7 mouse cellular contexts compared by ENCODE assay signal in genomic region chr7:79273738-79274472, GRCm38 (mm10). TPM values are rescaled to one million over a fixed set of nuclear protein-coding genes. Genes with fewer than 3 reads are reported as not detected.
DNase-seq lines count a peak whose midpoint lies in the region; ATAC-seq lines count a peak whose summit lies in the region.

No protein-coding gene starts in this region.

- peak; percentile 41 for DNase-seq in CD4-positive helper T cell, adult 2 months (ENCODE audit: low read depth, low spot score)
- peak; percentile 71 for DNase-seq in NIH3T3 (ENCODE audit: low read depth)
- no peak for DNase-seq in hindbrain, embryonic 10.5 days (ENCODE audit: low spot score)

- H3K4me3 ChIP-seq in embryonic facial prominence, embryonic 15.5 days (replicated peaks) = peak overlapping the region; percentile 80
- H3K4me3 ChIP-seq in hindbrain, embryonic 10.5 days = peak overlapping the region; percentile 92
- peak overlapping the region; percentile 81 for H3K4me3 ChIP-seq in limb, embryonic 13.5 days
- H3K4me3 ChIP-seq in neural tube, embryonic 14.5 days (ENCODE audit: low read depth, low read length) = peak overlapping the region; percentile 91

- 11% methylated on average over 15 of the region's 15 CpGs for WGBS in embryonic facial prominence, embryonic 15.5 days
- WGBS in hindbrain, embryonic 10.5 days = 26% methylated on average over 15 of the region's 15 CpGs
- WGBS in limb, embryonic 13.5 days = 13% methylated on average over 15 of the region's 15 CpGs
- WGBS in neural tube, embryonic 14.5 days = 12% methylated on average over 15 of the region's 15 CpGs

- H3K27me3 ChIP-seq in embryonic facial prominence, embryonic 15.5 days = no peaks in the 10 kb centered on the region
- H3K27me3 ChIP-seq in hindbrain, embryonic 10.5 days (ENCODE audit: insufficient read depth, poor library complexity, severe bottlenecking) = no peaks in the 10 kb centered on the region
- H3K27me3 ChIP-seq in limb, embryonic 13.5 days = no peaks in the 10 kb centered on the region
- no peaks in the 10 kb centered on the region for H3K27me3 ChIP-seq in neural tube, embryonic 14.5 days (ENCODE audit: control insufficient read depth, insufficient read depth, low read length)

- H3K9ac ChIP-seq in embryonic facial prominence, embryonic 15.5 days = peak overlapping the region; percentile 67
- H3K9ac ChIP-seq in limb, embryonic 13.5 days = peak overlapping the region; percentile 90
- peak overlapping the region; percentile 84 for H3K9ac ChIP-seq in neural tube, embryonic 14.5 days (replicated peaks; ENCODE audit: low read depth, low read length)

- H3K27ac ChIP-seq in embryonic facial prominence, embryonic 15.5 days (replicated peaks) = peak overlapping the region; percentile 78; the same call in 1 of the 2 replicates
- peak overlapping the region; percentile 93 for H3K27ac ChIP-seq in hindbrain, embryonic 10.5 days
- H3K27ac ChIP-seq in limb, embryonic 13.5 days = 0 out of 2 replicates have a peak overlapping the region, but pooled peaks have one; percentile 39
- peak overlapping the region; percentile 89 for H3K27ac ChIP-seq in neural tube, embryonic 14.5 days (ENCODE audit: low read depth, low read length)

- H3K36me3 ChIP-seq in embryonic facial prominence, embryonic 15.5 days = no peaks in the 10 kb centered on the region
- H3K36me3 ChIP-seq in hindbrain, embryonic 10.5 days = no peaks in the 10 kb centered on the region
- H3K36me3 ChIP-seq in limb, embryonic 13.5 days = no peaks in the 10 kb centered on the region
- no peaks in the 10 kb centered on the region for H3K36me3 ChIP-seq in neural tube, embryonic 14.5 days (ENCODE audit: control insufficient read depth, insufficient read depth, low read length)

- peak overlapping the region; percentile 69 for H3K4me2 ChIP-seq in embryonic facial prominence, embryonic 15.5 days (replicated peaks)
- H3K4me2 ChIP-seq in limb, embryonic 13.5 days (replicated peaks) = peak overlapping the region; percentile 91
- H3K4me2 ChIP-seq in neural tube, embryonic 14.5 days (ENCODE audit: low read depth, low read length) = peak overlapping the region; percentile 90

- no peak for ATAC-seq in embryonic facial prominence, embryonic 15.5 days (ENCODE audit: insufficient number of reproducible peaks, low FRiP score, low TSS enrichment, low read depth)
- ATAC-seq in limb, embryonic 13.5 days (ENCODE audit: low FRiP score, low read depth) = no peak
- no peak for ATAC-seq in neural tube, embryonic 14.5 days (ENCODE audit: low read depth)
- no peak for ATAC-seq in megakaryocyte-erythroid progenitor cell, adult 5-6 weeks (replicated peaks; ENCODE audit: low FRiP score, low TSS enrichment, poor library complexity, severe bottlenecking)

- no peaks in the 10 kb centered on the region for H3K9me3 ChIP-seq in embryonic facial prominence, embryonic 15.5 days (replicated peaks)
- no peaks in the 10 kb centered on the region for H3K9me3 ChIP-seq in hindbrain, embryonic 10.5 days
- H3K9me3 ChIP-seq in limb, embryonic 13.5 days = no peaks in the 10 kb centered on the region
- H3K9me3 ChIP-seq in neural tube, embryonic 14.5 days (ENCODE audit: control insufficient read depth, low read length) = no peaks in the 10 kb centered on the region

- H3K4me1 ChIP-seq in embryonic facial prominence, embryonic 15.5 days = peaks cover 45% of the 10 kb centered on the region
- H3K4me1 ChIP-seq in hindbrain, embryonic 10.5 days (replicated peaks) = peaks cover 45% of the 10 kb centered on the region
- H3K4me1 ChIP-seq in limb, embryonic 13.5 days = peaks cover 41% of the 10 kb centered on the region
- peaks cover 28% of the 10 kb centered on the region for H3K4me1 ChIP-seq in neural tube, embryonic 14.5 days (ENCODE audit: control insufficient read depth, insufficient read depth, low read length)

RNA-seq across cellular contexts. Expression of gene Abhd2, which starts 0.9 kb away (rescaled TPM):
- 12.8 and 13.6 TPM in 2 replicates for polyA plus RNA-seq in embryonic facial prominence, embryonic 15.5 days (2015; fragmentation: Nextera tagmentation; extraction: Ambion mirVana)
- polyA plus RNA-seq in hindbrain, embryonic 10.5 days (2016; fragmentation: Nextera tagmentation; extraction: Ambion mirVana) = 8.0 and 10.1 TPM in 2 replicates
- 9.0 and 10.7 TPM in 2 replicates for polyA plus RNA-seq in limb, embryonic 13.5 days (2015; fragmentation: Nextera tagmentation; extraction: Ambion mirVana)
- polyA plus RNA-seq in neural tube, embryonic 14.5 days (2014; fragmentation: Nextera tagmentation; extraction: Ambion mirVana) = 20.3 and 22.8 TPM in 2 replicates
- 23.6 and 25.4 TPM in 2 replicates for total RNA-seq in megakaryocyte-erythroid progenitor cell, adult 5-6 weeks (2014; fragmentation: Nextera tagmentation)
- total RNA-seq in megakaryocyte-erythroid progenitor cell, adult 5-6 weeks (2017) = 13.0 and 13.9 TPM in 2 replicates

Comparison
In these comparisons a context has a peak if more than half of its experiments do, and no peak if none do; other contexts are left out.
1. H3K27ac ChIP-seq: peak in every context shown above with its lines; median percentile 93 in hindbrain, embryonic 10.5 days; 89 in neural tube, embryonic 14.5 days; 78 in embryonic facial prominence, embryonic 15.5 days; 39 in limb, embryonic 13.5 days.